Mouse (Mus musculus) thymus, adult 2 months (tissue): ENCODE results near the gene Lrrc1.

ENCODE experiments used
- CTCF ChIP-seq: fragments of 200-500 bp; IDR thresholded peaks from 2 replicates; pipeline ENCODE4 v1.5.1; 2012; ENCODE audit warnings: mild to moderate bottlenecking, control low read depth, low read length, moderate library complexity, borderline replicate concordance; ENCODE audit not compliant: control insufficient read depth, poor library complexity, insufficient read depth; ENCODE audit errors: extremely low read depth
- POLR2A ChIP-seq: fragments of 200-500 bp; IDR thresholded peaks from 2 replicates; pipeline ENCODE4 v1.6.1; 2012; ENCODE audit warnings: mild to moderate bottlenecking, low read length, control low read depth, moderate library complexity; ENCODE audit not compliant: control insufficient read depth, poor library complexity, insufficient read depth; ENCODE audit errors: extremely low read depth

- TF ChIP-seq CTCF, result no peak
- no peak for TF ChIP-seq POLR2A
Measured at GRCm38 (mm10) chr9:77382514-77382913, 162.2 kb downstream of the Lrrc1 start.
